Mouse (Mus musculus) liver, embryonic 11.5 days (tissue): ENCODE data around the gene Sirt2. TPM values are rescaled to one million over a fixed set of nuclear protein-coding genes. Genes with fewer than 3 reads are reported as not detected.

ENCODE experiments used
- ATAC-seq: fragments of 200-750 bp; cut with Nextera tagmentation; replicated peaks from 2 replicates; pipeline ENCODE4 v1.8.0; 2017; ENCODE audit warnings: moderate number of reproducible peaks, mild to moderate bottlenecking, moderate TSS enrichment, moderate library complexity; ENCODE audit not compliant: low FRiP score
- DNase-seq: peaks from one replicate; pipeline ENCODE4 v3.0.0-alpha.2; 2017; ENCODE audit warnings: low spot score
- H3K27ac ChIP-seq: fragments of 300-500 bp; sonication (generic); 2 replicates; pipeline ENCODE4 v1.5.1; 2014; ENCODE audit warnings: mild to moderate bottlenecking, low read depth, low read length, control low read depth
- H3K27me3 ChIP-seq: fragments of 300-500 bp; sonication (generic); replicated peaks from 2 replicates; pipeline ENCODE4 v1.6.1; 2014; ENCODE audit warnings: low read length, mixed read lengths; ENCODE audit not compliant: control insufficient read depth, insufficient read depth
- H3K36me3 ChIP-seq: fragments of 300-500 bp; sonication (generic); 2 replicates; pipeline ENCODE4 v1.6.1; 2014; ENCODE audit warnings: mild to moderate bottlenecking, low read length, moderate library complexity, mixed read lengths; ENCODE audit not compliant: control insufficient read depth, insufficient read depth
- H3K4me1 ChIP-seq: fragments of 300-500 bp; sonication (generic); replicated peaks from 2 replicates; pipeline ENCODE4 v1.6.1; 2014; ENCODE audit warnings: low read length, mixed read lengths; ENCODE audit not compliant: control insufficient read depth, insufficient read depth
- H3K4me2 ChIP-seq: fragments of 300-500 bp; sonication (generic); 2 replicates; pipeline ENCODE4 v1.6.1; 2014; ENCODE audit warnings: mild to moderate bottlenecking, control low read depth, moderate library complexity
- H3K4me3 ChIP-seq: fragments of 300-500 bp; sonication (generic); 2 replicates; pipeline ENCODE4 v1.5.1; 2014; ENCODE audit warnings: low read depth, low read length, control low read depth
- H3K9ac ChIP-seq: fragments of 300-500 bp; sonication (generic); 2 replicates; pipeline ENCODE4 v1.6.1; 2014; ENCODE audit warnings: low read depth, low read length, control low read depth
- H3K9me3 ChIP-seq: fragments of 300-500 bp; sonication (generic); 2 replicates; pipeline ENCODE4 v1.6.1; 2016; ENCODE audit warnings: low read length, inconsistent platforms, mixed read lengths; ENCODE audit not compliant: control insufficient read depth
- WGBS: fragments of 180-500 bp; shearing (Covaris S2); extraction: QIAGEN DNeasy Blood & Tissue Kit; methylation state at CpG from one replicate; pipeline ENCODE4 v1.1.7; 2014; 5-methylcytosine and 5-hydroxymethylcytosine counted together
- polyA plus RNA-seq: library from polyadenylated mRNA; unstranded; fragments of >200 nt; fragmentation: Nextera tagmentation; extraction: Ambion mirVana; gene quantifications from 2 replicates; pipeline ENCODE4 v1.2.1, GENCODE M21; 2014

Gene Sirt2
- polyA plus RNA-seq, 1 experiment from 2014 or later, result 41.0 TPM

GRCm38 (mm10) chr7:28795832-28796231, 29.3 kb downstream of the Sirt2 start:
- Histone ChIP-seq H3K4me3 (peak overlapping the region; percentile 51), H3K9ac (peak overlapping the region; percentile 75), H3K36me3 (no peaks in the 10 kb centered on the region), H3K9me3 (no peaks in the 10 kb centered on the region), H3K4me2 (peak overlapping the region; percentile 83), H3K27me3 (no peaks in the 10 kb centered on the region), H3K4me1 (peaks cover 2% of the 10 kb centered on the region), H3K27ac (peak overlapping the region; percentile 33)
- ATAC-seq, result no peak
- no peak for DNase-seq
- WGBS, result 33% methylated on average over 15 of the region's 15 CpGs

DNA sequence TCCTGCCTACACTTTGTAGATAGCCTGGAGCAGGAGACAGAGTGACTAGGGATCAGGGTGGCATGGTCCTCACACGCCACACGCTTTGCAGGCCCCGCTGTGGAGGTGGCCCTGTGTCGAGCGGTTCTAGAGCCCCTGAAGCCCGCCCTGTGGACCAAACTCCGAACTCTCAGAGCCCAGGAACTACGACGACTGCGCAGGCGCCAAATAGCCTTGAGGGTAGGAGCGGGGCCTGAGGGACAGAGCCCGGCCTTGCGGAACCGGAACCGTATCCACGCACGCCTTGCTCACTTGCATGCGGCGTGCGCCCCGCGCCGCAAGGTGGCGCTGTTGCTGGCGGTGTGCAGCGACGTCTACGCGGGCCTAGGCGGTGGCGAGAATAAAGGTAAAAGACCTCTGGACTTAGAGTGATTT, 30.0 kb downstream of the Sirt2 start:
- no peaks in the 10 kb centered on the region for H3K36me3 ChIP-seq
- ATAC-seq (peak; percentile 81), DNase-seq (peak; percentile 78)
- peak overlapping the region; percentile 83 for H3K4me2 ChIP-seq
- peak overlapping the region; percentile 75 for H3K9ac ChIP-seq
- peak overlapping the region; percentile 33 for H3K27ac ChIP-seq
- H3K9me3 ChIP-seq, result no peaks in the 10 kb centered on the region
- H3K4me1 ChIP-seq, result peaks cover 4% of the 10 kb centered on the region
- 7% methylated on average over 32 of the region's 32 CpGs for WGBS
- no peaks in the 10 kb centered on the region for H3K27me3 ChIP-seq
- H3K4me3 ChIP-seq, result peak overlapping the region; percentile 51

DNA sequence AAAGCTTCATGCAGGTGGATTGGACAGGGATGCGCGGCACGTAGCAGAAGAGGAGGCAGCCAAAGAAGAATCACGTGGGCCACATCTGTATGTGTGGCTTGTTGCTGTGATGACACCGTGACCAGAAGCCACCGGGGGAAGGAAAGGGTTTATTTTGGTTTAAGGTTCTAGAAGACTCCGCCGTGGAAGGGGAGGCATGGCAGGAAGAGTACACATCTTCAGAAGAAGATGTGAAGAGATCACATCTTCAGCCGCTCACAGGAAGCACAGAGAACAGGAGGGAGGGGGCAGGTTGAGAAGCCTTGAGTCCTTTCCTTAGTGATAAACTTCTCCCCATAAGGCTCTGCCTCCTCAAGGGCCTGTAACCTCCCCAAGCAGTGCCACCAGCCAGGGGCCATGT, 33.5 kb downstream of the Sirt2 start:
- Histone ChIP-seq H3K36me3 (no peaks in the 10 kb centered on the region), H3K4me3 (no peak overlapping the region), H3K27ac (no peak overlapping the region), H3K4me2 (no peak overlapping the region), H3K27me3 (no peaks in the 10 kb centered on the region), H3K4me1 (peaks cover 36% of the 10 kb centered on the region), H3K9ac (no peak overlapping the region), H3K9me3 (no peaks in the 10 kb centered on the region)
- DNase-seq (no peak), ATAC-seq (no peak)
- 89% methylated on average over 9 of the region's 9 CpGs for WGBS

- H3K9me3 ChIP-seq, result no peaks in the 10 kb centered on the region
- no peak overlapping the region for H3K27ac ChIP-seq
- H3K27me3 ChIP-seq, result no peaks in the 10 kb centered on the region
- no peak overlapping the region for H3K4me2 ChIP-seq
- H3K36me3 ChIP-seq, result no peaks in the 10 kb centered on the region
- DNase-seq, result no peak
- H3K9ac ChIP-seq, result no peak overlapping the region
- no peak for ATAC-seq
- H3K4me1 ChIP-seq, result peaks cover 36% of the 10 kb centered on the region
- H3K4me3 ChIP-seq, result no peak overlapping the region
- WGBS, result 72% methylated on average over 3 of the region's 3 CpGs
Observed at GRCm38 (mm10) chr7:28801451-28801850, 34.9 kb downstream of the Sirt2 start.

- Histone ChIP-seq H3K4me1 (peaks cover 38% of the 10 kb centered on the region), H3K27ac (peak overlapping the region; percentile 91), H3K36me3 (no peaks in the 10 kb centered on the region), H3K9ac (peak overlapping the region; percentile 48), H3K4me2 (peak overlapping the region; percentile 41), H3K9me3 (no peaks in the 10 kb centered on the region), H3K4me3 (no peak overlapping the region), H3K27me3 (no peaks in the 10 kb centered on the region)
- WGBS, result 47% methylated on average over 10 of the region's 10 CpGs
- ATAC-seq, result no peak
- no peak for DNase-seq
Observed at GRCm38 (mm10) chr7:28801901-28802670, 35.6 kb downstream of the Sirt2 start.

DNA sequence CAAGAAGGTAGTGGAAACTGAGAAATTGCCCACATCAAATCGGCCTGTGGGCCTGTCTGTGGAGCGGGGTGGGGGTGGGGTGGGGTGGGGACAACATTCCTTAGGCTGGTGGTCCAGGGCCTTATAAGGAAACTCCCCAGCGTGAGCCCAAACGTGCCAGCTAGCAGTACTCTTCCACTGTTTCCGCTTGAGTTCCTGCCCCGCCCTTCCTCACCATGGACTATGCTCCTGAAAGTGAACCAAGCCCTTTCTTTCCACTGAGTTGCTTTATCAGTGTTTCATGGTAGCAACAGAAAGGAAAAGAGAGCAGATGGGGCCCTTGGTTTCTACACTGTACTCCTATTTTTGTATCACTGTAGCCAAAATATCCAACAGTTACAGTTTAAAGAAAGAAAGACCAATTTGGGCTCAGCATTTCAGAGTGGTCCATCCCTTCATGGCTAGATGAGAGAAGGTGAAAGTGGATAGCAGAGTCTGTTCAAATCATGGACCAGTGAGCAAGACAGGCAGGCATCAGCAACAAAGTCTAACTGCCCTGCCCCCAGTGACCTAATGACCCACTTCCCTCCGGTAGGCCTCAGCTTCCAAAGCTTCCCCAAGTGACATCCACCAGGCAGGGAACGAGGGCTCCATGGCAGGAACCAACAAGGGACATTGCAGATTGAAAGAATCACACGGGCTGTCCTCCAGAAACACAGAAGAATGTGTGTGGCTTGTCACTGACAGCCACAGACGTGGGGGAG, 36.5 kb downstream of the Sirt2 start:
- DNase-seq, result no peak

DNA sequence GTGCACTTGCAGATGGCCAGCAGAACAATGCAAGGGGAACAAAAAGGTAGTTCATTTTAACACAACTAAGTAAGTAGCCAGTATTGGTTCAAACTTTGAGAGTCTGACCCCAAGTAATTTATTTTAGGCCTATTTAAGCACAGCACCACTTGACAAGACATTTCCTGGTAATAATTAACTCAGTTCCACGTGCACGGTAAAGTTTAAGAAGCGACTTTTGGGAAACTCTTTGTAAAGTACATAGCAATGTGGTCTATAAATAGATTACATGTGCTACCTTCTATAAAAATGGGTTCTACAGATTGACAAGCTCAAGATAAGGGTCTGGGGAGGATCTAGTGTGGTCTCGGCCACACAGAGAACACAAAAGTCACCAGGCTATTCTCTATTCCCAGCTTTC, 37.2 kb downstream of the Sirt2 start:
- Histone ChIP-seq H3K27ac (peak overlapping the region; percentile 91), H3K9ac (peak overlapping the region; percentile 26; the same call in 1 of the 2 replicates), H3K4me3 (no peak overlapping the region), H3K27me3 (no peaks in the 10 kb centered on the region), H3K36me3 (no peaks in the 10 kb centered on the region), H3K9me3 (no peaks in the 10 kb centered on the region), H3K4me1 (peaks cover 44% of the 10 kb centered on the region), H3K4me2 (no peak overlapping the region; the same call in 1 of the 2 replicates)
- ATAC-seq (no peak), DNase-seq (no peak)
- 40% methylated on average over 4 of the region's 4 CpGs for WGBS

More for the DNA sequence above, 36.5 kb downstream of the Sirt2 start:
- peak; percentile 75 for ATAC-seq
- H3K9me3 ChIP-seq, result no peaks in the 10 kb centered on the region
- H3K9ac ChIP-seq, result peak overlapping the region; percentile 48
- peak overlapping the region; percentile 41 for H3K4me2 ChIP-seq
- peaks cover 41% of the 10 kb centered on the region for H3K4me1 ChIP-seq
- WGBS, result 14% methylated on average over 10 of the region's 10 CpGs
- peak overlapping the region; percentile 91 for H3K27ac ChIP-seq
- H3K27me3 ChIP-seq, result no peaks in the 10 kb centered on the region
- H3K36me3 ChIP-seq, result no peaks in the 10 kb centered on the region
- no peak overlapping the region for H3K4me3 ChIP-seq

GRCm38 (mm10) chr7:28806869-28807268, 40.3 kb downstream of the Sirt2 start:
- WGBS, result 76% methylated on average over 4 of the region's 4 CpGs
- Histone ChIP-seq H3K4me1 (peaks cover 39% of the 10 kb centered on the region), H3K36me3 (no peaks in the 10 kb centered on the region; the same call in 1 of the 2 replicates), H3K9ac (no peak overlapping the region), H3K9me3 (no peaks in the 10 kb centered on the region), H3K27me3 (no peaks in the 10 kb centered on the region), H3K4me2 (no peak overlapping the region), H3K4me3 (no peak overlapping the region), H3K27ac (no peak overlapping the region)
- no peak for DNase-seq
- ATAC-seq, result no peak
